Mouse (Mus musculus) ovary, adult 18-20 months (tissue): Measurements from ENCODE around the gene Smtnl2.

Experiments used
- DNase-seq: peaks from one replicate; pipeline ENCODE4 v3.0.0; 2022; ENCODE audit warnings: low spot score, mixed read lengths

Smtnl2 gene

DNA sequence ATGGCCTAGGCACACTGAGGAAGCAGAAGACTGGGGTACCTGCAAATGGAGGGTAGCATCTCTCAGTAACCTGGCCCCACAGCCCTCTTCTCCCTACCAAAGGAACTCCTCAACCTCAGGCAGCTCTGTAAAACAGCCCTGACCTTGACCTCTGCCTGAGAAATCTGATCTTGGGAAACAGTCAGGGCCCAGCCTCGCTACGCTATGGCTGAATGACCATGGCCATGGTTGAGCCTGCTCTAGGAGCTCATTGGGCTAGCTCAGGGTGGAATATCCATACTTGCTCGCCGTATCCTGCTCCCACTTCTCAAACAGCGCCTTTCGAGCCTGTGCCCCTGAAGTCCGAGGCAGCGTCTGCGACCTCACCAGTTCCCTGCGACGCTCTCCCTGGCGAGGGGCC is 10.4 kb downstream of the Smtnl2 start:
- DNase-seq = no peak

GRCm38 (mm10) chr11:72397811-72398525 is 13.5 kb downstream of the Smtnl2 start:
- DNase-seq = no peak

DNA sequence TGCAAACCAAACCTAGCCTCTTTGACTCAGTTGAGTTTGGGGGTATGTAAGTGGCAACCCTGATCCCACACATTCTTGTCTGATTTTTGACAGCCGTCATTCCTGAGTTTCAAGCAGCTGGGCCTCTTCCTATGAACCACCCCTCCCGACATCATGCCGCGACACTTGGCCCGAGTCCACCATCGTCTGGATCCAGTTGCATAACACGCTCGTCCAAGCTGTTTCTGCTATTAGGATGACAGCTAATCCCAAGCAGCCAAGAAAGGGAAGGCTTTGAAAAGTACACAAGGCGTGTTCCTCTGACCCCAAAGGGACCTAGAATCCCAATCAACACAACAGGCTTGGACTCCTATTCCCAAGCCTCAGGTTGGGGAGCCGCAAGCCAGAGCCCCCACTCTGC is 14.4 kb downstream of the Smtnl2 start:
- no peak for DNase-seq

DNA sequence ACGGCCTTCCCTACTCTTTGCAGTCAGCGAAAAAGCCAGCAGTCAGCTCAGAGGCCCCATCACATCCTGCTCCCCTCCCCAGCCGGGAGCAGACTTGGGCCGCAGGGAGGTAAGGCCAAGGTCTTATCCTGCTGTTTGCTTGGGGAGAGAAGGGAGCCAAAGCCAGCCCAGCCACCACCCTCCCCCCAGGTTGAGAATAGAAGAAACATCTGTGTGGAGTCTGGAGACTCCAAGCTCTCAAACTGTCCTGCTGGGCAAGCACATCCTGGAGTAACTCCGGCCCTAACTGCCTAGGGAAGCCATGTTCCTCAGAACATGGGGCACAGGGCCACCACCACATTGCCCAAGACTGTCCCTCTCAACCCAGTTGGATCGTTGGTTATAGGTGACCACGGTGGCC is 14.9 kb downstream of the Smtnl2 start:
- DNase-seq = peak; percentile 54

DNA sequence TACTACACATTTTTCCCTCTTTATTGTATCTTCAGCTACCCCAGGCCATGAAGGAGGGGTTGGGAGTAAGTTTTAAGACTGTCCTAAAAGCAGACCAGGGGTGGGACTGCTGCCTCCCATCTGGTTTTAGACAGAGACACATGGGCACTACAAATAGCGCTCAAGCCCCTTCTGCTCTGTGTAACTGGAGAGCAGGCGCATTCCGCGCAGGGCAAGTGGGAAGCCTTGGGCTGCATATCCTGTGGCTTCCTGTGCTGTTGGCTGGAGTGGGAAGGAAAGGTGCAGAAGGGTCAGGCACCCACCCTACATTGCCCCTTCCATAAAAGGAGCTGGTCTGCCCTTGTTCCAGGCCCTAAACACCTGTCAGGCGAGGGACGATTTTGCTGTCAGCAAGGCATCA is 15.9 kb downstream of the Smtnl2 start:
- no peak for DNase-seq

DNA sequence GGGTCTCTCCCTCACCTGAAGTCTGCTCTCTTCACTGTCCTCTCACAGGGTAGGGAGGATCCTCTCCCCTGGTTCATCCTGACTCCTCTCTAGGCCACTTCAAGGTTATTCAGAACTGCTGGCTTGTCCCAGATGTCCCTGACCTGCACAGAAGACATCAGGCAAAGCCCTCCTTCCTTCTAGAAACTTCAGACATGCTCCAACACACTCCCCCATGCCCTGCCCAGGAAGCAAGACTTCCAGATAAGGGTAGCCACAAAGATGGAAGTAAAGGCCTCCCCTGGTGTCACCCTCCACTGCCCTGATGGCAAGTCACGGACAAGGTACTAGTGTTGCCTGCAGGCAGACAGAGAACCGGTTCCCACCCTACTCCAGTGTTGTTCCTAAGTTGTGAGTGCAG is 16.8 kb downstream of the Smtnl2 start:
- DNase-seq = no peak

GRCm38 (mm10) chr11:72393669-72394068 is 17.8 kb downstream of the Smtnl2 start:
- DNase-seq = no peak

DNA sequence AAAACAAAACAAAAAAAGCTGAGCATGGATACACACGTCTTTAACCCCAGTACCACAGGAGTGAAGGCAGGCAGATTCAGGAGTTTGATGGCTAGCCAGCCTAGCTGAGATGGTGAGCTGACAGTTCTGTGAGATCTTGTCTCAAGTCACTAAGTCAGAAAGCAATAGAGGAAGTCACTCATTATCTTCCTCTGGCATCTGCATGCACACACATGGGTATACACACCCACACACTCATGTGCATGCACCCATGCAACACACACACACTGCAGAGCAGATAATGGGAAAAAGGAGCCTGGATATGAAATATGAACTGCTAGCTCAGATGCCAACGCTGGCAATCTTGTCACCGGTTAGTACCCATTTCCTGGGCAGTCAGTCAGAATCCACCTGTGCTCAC is 18.3 kb downstream of the Smtnl2 start:
- DNase-seq = no peak

DNA sequence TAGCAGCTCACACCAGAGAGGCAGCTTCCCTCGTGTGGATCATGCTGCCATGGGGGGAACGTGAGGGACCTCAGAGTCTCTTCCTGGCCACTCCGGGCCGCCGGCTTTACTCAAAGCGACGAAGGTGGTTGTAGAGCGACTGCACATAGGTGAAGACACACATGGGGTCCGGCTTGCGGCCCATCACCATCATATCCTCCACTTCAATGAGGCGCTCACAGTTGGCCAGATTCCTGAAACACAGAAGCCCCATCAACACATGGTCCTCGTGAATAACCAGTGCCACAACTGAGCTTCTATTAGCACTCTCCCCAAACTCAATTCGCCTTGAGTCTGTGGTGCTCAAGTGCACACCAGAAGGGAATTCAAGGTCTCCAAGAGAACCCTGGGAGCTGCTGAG is 20.3 kb downstream of the Smtnl2 start:
- no peak for DNase-seq

DNA sequence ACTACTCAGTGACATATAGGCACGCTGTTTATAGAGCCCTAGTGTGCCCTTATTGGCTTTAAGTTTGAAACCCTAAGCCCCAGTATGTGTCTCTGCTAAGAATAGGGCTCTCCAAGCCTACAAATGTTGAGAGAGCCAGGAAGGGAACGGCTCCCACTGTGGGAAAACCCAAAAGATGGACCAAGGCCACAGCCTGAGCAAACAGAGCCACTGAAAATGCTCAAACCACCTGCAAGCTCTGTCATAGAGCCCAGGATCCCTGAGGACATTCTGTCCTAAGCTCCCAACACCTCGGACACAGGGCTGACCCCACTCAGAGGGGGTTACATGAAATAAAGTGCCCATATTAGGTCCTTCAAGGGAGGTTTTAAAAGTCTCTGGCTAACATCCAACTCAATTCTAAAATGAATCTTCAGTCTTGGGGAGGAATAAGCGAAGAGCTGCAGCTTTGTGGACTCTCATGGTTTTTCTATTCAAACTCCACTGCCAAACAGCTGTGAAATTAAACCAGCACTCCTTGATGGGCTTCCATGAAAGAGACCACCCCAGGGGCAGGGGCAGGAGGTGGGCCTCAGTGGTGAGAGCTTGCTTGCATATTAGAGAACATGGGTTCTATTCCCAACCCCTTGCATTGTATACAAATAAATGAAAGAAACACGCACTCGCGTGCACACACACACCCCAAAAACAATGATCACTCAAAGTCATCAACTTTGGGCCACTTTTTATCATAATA is 21.9 kb downstream of the Smtnl2 start:
- no peak for DNase-seq

DNA sequence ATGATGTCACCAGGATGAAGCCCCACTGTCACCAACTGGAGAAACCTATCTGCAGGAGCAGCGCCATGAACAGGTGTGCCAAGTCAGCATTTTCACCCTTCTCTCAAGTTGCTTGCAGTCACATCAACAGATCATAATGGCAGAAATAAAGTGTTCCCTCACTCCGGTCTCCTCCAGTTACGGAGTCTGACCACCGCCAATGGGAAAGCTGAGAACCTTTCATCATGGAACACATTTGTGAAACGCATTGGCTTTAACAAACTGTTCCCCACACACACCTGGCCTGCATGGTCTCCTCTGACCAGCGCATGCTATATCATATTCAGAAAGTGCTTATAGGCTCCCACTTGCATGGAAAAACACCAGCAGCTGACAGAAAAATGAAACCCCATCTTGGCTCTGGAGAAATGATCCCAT is 23.4 kb downstream of the Smtnl2 start:
- DNase-seq = no peak

GRCm38 (mm10) chr11:72379351-72379750 is 32.2 kb downstream of the Smtnl2 start:
- DNase-seq = no peak

DNA sequence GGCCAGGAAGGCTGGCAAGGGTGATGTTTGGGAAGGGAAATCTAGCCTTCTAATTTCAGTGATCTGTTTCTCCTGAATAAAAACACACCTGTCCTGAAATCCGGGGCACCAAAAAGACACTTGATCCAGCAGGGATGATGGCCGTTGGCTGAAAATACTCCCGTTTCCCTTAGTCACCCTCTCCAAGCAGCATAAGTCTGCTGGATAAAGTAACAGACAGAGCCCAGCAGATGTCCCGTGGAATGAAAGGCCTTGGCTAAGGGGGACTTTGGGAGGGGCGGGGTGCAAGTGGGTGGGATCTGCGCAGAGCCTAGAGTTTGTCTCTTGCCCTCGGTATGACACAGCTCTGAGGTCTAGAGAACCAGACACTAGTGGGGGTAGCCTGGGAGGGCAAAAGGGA is 33.3 kb downstream of the Smtnl2 start:
- DNase-seq = no peak

DNA sequence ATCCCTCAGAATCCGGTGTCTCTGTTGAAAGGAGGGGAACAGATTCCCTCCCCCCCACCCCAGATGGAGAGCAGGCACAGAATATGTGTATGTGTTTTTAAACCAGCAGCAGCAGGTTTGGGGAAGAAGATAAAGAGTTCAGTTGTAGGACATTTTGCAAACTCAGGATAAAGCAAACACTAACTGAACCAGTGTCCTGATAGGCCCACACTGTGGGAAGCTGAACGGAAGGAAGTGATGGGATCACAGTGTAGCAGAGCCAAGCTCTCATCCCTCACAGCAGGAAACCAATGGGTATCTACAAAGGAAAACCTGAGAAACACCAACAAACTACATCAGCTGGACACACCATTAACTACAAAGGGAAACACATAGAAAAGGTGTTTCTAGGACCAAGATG is 35.0 kb downstream of the Smtnl2 start:
- no peak for DNase-seq

DNA sequence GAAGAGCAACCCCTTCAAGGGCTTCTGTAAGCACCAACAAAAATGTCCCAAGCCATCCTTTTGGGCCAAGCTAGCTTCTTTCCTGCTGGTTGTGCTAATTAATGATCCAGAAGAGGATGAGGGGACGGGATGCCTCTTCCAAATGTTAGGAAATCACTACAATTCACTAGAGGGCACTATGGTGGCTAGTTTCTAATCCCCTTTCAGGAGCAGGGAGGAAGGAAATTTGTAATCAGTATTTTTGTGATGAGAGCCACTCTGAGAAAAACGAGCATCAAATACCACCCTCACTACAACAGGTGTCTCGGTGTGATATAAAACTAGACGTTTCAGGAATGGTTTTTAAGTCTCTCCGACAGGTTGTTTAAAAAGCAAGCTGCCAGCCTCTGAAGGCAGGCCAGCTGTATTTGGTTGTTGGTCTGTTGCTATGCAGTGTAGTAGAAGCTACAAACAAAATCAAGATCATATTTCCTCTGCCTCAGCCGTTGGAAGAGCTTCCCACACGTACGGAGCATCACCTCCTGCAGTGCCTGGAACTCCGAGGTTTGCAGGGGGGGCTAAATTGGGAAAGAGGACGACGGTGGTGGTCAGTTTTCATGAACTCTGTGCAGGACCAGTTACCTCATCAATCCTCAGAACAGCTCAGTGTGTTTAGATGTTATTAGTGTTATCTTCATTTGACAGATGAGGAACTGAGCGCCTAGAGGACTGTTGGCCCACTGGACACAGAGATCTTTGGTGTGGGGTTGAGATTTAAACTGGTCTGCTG is 41.4 kb downstream of the Smtnl2 start:
- no peak for DNase-seq

- no peak for DNase-seq
Observed at GRCm38 (mm10) chr11:72367934-72368674, 43.4 kb downstream of the Smtnl2 start.

- no peak for DNase-seq
Observed at GRCm38 (mm10) chr11:72366126-72366525, 45.4 kb downstream of the Smtnl2 start.

DNA sequence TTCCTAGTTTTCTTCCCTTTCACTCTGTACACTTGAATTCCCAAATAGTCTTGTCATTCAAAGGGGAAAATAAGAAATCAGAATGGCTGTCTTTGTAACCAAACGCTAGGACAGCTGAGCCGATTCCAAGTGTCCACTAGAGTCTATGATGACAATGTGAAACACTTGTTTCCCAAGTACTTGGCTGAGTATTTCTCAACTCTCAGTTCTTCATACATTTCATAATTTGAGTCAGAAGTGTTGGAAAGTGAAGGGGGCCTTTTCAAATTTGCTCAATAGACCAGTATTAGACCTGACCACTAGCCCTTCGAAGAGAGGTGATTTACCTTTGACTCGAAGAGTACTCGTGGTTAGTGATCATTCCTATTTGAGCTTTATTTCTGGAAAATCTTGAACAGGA is 47.0 kb downstream of the Smtnl2 start:
- no peak for DNase-seq

DNA sequence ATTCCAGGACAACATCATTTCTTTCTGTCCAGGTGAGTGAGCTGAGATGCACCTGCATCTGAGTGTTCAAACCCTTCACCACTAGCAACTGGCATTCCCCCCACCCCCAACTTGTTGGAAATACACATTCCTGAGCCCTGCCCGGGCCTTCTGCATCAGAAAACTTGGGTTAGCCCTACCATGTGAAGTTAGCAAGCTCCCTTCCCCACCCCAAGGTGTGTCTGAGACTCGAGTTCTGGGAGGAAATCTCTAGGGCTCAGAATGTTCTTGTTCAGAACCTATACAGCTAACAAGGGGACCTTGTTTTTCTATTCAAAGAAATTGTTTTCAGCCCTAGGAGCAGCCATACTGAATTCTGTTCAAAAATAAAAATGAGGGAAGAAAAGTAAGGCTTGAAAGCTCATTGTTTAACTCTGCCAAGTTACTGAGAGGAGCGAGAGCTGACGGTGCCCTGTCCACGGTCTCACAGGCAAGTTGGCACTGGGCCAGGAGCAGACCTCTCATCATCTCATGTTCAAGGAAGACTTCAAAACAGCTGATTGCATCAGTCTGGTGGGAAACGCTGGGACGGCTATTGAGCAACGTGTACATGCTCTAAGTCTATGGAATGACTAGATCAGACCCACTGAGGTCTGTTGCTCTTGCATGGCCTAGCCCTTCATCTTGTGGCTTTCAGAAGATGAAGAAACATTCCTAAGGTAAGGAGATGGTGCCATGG is 47.8 kb downstream of the Smtnl2 start:
- DNase-seq = no peak

- no peak for DNase-seq
Observed at GRCm38 (mm10) chr11:72362347-72362741, 49.2 kb downstream of the Smtnl2 start, which contains the start of gene Tekt1. TSS of gene Tekt1 (minus strand) at chr11:72362442.
